Comparison of ENCODE assay signal across 14 mouse cellular contexts in genomic region chr13:11483142-11483541, GRCm38 (mm10).
DNase-seq lines count a peak whose midpoint lies in the region; ATAC-seq and TF ChIP-seq lines count a peak whose summit lies in the region.
"Had no signal": no experiment of that assay in that cellular context is flagged by ENCODE, and none has a peak within 500 bp of the region (broad histone marks: within the 10 kb centered on the region; RNA-seq: fewer than 3 reads in every experiment).

No protein-coding gene starts in this region.

- no peak for TF ChIP-seq CTCF in thymus, adult 2 months (IDR thresholded peaks at IDR 0.05; ENCODE audit: borderline replicate concordance, control insufficient read depth, extremely low read depth, insufficient read depth, low read length, poor library complexity)

- WGBS in liver, embryonic 16.5 days (ENCODE audit: insufficient replicate concordance), result 26% methylated on average over 1 of the region's 1 CpGs
- WGBS in liver, embryonic 12.5 days (ENCODE audit: insufficient replicate concordance), result 15% methylated on average over 1 of the region's 1 CpGs
- 83% methylated on average over 1 of the region's 1 CpGs for WGBS in midbrain, embryonic 10.5 days
- WGBS in thymus, adult 2 months, result 11% methylated on average over 1 of the region's 1 CpGs

- no peaks in the 10 kb centered on the region for H3K9me3 ChIP-seq in liver, embryonic 16.5 days (replicated peaks; ENCODE audit: control insufficient read depth, low read length)
- H3K9me3 ChIP-seq in liver, embryonic 12.5 days (replicated peaks), result no peaks in the 10 kb centered on the region
- H3K9me3 ChIP-seq in midbrain, embryonic 10.5 days (replicated peaks), result no peaks in the 10 kb centered on the region
- H3K9me3 ChIP-seq: forebrain, embryonic 12.5 days; intestine, embryonic 15.5 days had no signal

- TF ChIP-seq POLR2A in thymus, adult 2 months (IDR thresholded peaks at IDR 0.05; ENCODE audit: control insufficient read depth, extremely low read depth, insufficient read depth, low read length, poor library complexity), result no peak

- no peaks in the 10 kb centered on the region for H3K27me3 ChIP-seq in liver, embryonic 16.5 days (ENCODE audit: control insufficient read depth, insufficient read depth, low read depth, low read length)
- no peaks in the 10 kb centered on the region for H3K27me3 ChIP-seq in liver, embryonic 12.5 days (replicated peaks)
- no peaks in the 10 kb centered on the region for H3K27me3 ChIP-seq in midbrain, embryonic 10.5 days (ENCODE audit: low read depth, poor library complexity, severe bottlenecking)
- no peaks in the 10 kb centered on the region for H3K27me3 ChIP-seq in thymus, adult 2 months (ENCODE audit: control insufficient read depth, insufficient read depth, low read length)
- H3K27me3 ChIP-seq: forebrain, embryonic 12.5 days; intestine, embryonic 15.5 days had no signal

- 0 out of 2 replicates have a peak, but pooled peaks have one; percentile 11 for ATAC-seq in liver, embryonic 16.5 days (ENCODE audit: low read depth)
- ATAC-seq in liver, embryonic 12.5 days, result no peak
- ATAC-seq: intestine, embryonic 15.5 days; lung, postnatal 0 days had no signal

- H3K4me3 ChIP-seq in liver, embryonic 16.5 days (ENCODE audit: low read depth, low read length), result no peak overlapping the region
- H3K4me3 ChIP-seq in liver, embryonic 12.5 days, result no peak overlapping the region
- H3K4me3 ChIP-seq in midbrain, embryonic 10.5 days, result no peak overlapping the region
- no peak overlapping the region for H3K4me3 ChIP-seq in thymus, adult 2 months (ENCODE audit: control insufficient read depth, insufficient read depth, low read length)
- H3K4me3 ChIP-seq: forebrain, embryonic 12.5 days; intestine, embryonic 15.5 days had no signal

- no peak overlapping the region for H3K27ac ChIP-seq in liver, embryonic 16.5 days (ENCODE audit: low read length)
- H3K27ac ChIP-seq in liver, embryonic 12.5 days, result no peak overlapping the region
- no peak overlapping the region for H3K27ac ChIP-seq in midbrain, embryonic 10.5 days (replicated peaks)
- H3K27ac ChIP-seq in thymus, adult 2 months (ENCODE audit: control insufficient read depth, insufficient read depth, low read length), result no peak overlapping the region
- H3K27ac ChIP-seq: forebrain, embryonic 12.5 days; intestine, embryonic 15.5 days had no signal

- DNase-seq in heart, adult 18-20 months, result peak; percentile 24 to 31
- DNase-seq in heart, postnatal 14 days, result no peak
- peak; percentile 35 to 61 for DNase-seq in heart, adult 9 months (ENCODE audit: low spot score in 2 of 2)
- peak; percentile 5 to 18 for DNase-seq in left cerebral cortex, postnatal 36 days (ENCODE audit: low spot score in 2 of 2)
- DNase-seq in midbrain, embryonic 10.5 days (ENCODE audit: low spot score), result no peak
- DNase-seq in thymus, adult 2 months, result no peak
- DNase-seq: adrenal gland, adult 8-10 months; cerebellum, adult 11 months; thymus, adult 18-20 months had no signal

- H3K36me3 ChIP-seq in liver, embryonic 16.5 days (ENCODE audit: control insufficient read depth, insufficient read depth), result no peaks in the 10 kb centered on the region
- no peaks in the 10 kb centered on the region for H3K36me3 ChIP-seq in liver, embryonic 12.5 days
- no peaks in the 10 kb centered on the region for H3K36me3 ChIP-seq in midbrain, embryonic 10.5 days
- H3K36me3 ChIP-seq in thymus, adult 2 months (ENCODE audit: control insufficient read depth, insufficient read depth, low read length), result no peaks in the 10 kb centered on the region
- H3K36me3 ChIP-seq: forebrain, embryonic 12.5 days; intestine, embryonic 15.5 days had no signal

- H3K4me2 ChIP-seq in liver, embryonic 16.5 days (ENCODE audit: low read depth, low read length), result no peak overlapping the region
- no peak overlapping the region for H3K4me2 ChIP-seq in liver, embryonic 12.5 days
- H3K4me2 ChIP-seq: forebrain, embryonic 12.5 days; intestine, embryonic 15.5 days had no signal

- H3K4me1 ChIP-seq in liver, embryonic 16.5 days (ENCODE audit: control insufficient read depth, low read depth, low read length), result no peaks in the 10 kb centered on the region
- no peaks in the 10 kb centered on the region for H3K4me1 ChIP-seq in liver, embryonic 12.5 days
- H3K4me1 ChIP-seq in midbrain, embryonic 10.5 days, result no peaks in the 10 kb centered on the region
- no peaks in the 10 kb centered on the region for H3K4me1 ChIP-seq in thymus, adult 2 months (replicated peaks; ENCODE audit: control insufficient read depth, insufficient read depth, low read length)
- H3K4me1 ChIP-seq: forebrain, embryonic 12.5 days; intestine, embryonic 15.5 days had no signal

- intact Hi-C loops in heart, postnatal 14 days (cut with DNase I), result no loop called here
- intact Hi-C loops in left cerebral cortex, postnatal 36 days (cut with DNase I), result no loop called here

- H3K9ac ChIP-seq in liver, embryonic 16.5 days (ENCODE audit: low read depth, low read length), result no peak overlapping the region
- no peak overlapping the region for H3K9ac ChIP-seq in liver, embryonic 12.5 days
- H3K9ac ChIP-seq: forebrain, embryonic 12.5 days; intestine, embryonic 15.5 days had no signal

Comparison
In these comparisons a context has a peak if more than half of its experiments do, and no peak if none do; other contexts are left out.
1. DNase-seq: peak in heart, adult 18-20 months (2 of 2), heart, adult 9 months (2 of 2) and left cerebral cortex, postnatal 36 days (2 of 2); none in heart, postnatal 14 days (0 of 2), midbrain, embryonic 10.5 days (single experiment) and thymus, adult 2 months (single experiment).